Mouse (Mus musculus) neural tube, embryonic 11.5 days (tissue): ENCODE results near the gene Spats1. TPM values are rescaled to one million over a fixed set of nuclear protein-coding genes. Genes with fewer than 3 reads are reported as not detected.

Experiments
- ATAC-seq: fragments of 200-750 bp; cut with Nextera tagmentation; 2 replicates; pipeline ENCODE4 v1.8.0; 2017; ENCODE audit warnings: moderate number of reproducible peaks, mild to moderate bottlenecking, moderate TSS enrichment, moderate library complexity; ENCODE audit not compliant: insufficient read depth, low FRiP score, low TSS enrichment
- DNase-seq: peaks from one replicate; pipeline ENCODE4 v3.0.0-alpha.2; 2015; ENCODE audit warnings: low spot score
- H3K27ac ChIP-seq: fragments of 300-500 bp; sonication (generic); 2 replicates; pipeline ENCODE4 v1.5.1; 2014; ENCODE audit warnings: low read depth, mild to moderate bottlenecking, low read length
- H3K27me3 ChIP-seq: fragments of 300-500 bp; sonication (generic); 2 replicates; pipeline ENCODE4 v1.6.1; 2014; ENCODE audit warnings: mild to moderate bottlenecking, low read length, mixed read lengths; ENCODE audit not compliant: control insufficient read depth, insufficient read depth
- H3K36me3 ChIP-seq: fragments of 300-500 bp; sonication (generic); 2 replicates; pipeline ENCODE4 v1.6.1; 2014; ENCODE audit warnings: mild to moderate bottlenecking, low read length, moderate library complexity, mixed read lengths; ENCODE audit not compliant: control insufficient read depth, insufficient read depth
- H3K4me1 ChIP-seq: fragments of 300-500 bp; sonication (generic); 2 replicates; pipeline ENCODE4 v1.6.1; 2014; ENCODE audit warnings: low read length, mixed read lengths; ENCODE audit not compliant: control insufficient read depth, insufficient read depth
- H3K4me2 ChIP-seq: fragments of 300-500 bp; sonication (generic); 2 replicates; pipeline ENCODE4 v1.6.1; 2014; ENCODE audit warnings: low read depth, mild to moderate bottlenecking, moderate library complexity
- H3K4me3 ChIP-seq: fragments of 300-500 bp; sonication (generic); 2 replicates; pipeline ENCODE4 v1.5.1; 2014; ENCODE audit warnings: low read depth, low read length
- H3K9ac ChIP-seq: fragments of 300-500 bp; sonication (generic); 2 replicates; pipeline ENCODE4 v1.6.1; 2014; ENCODE audit warnings: mild to moderate bottlenecking, low read length
- H3K9me3 ChIP-seq: fragments of 300-500 bp; sonication (generic); 2 replicates; pipeline ENCODE4 v1.6.1; 2016; ENCODE audit warnings: low read length; ENCODE audit not compliant: control insufficient read depth
- WGBS: fragments of 180-500 bp; shearing (Covaris S2); extraction: QIAGEN DNeasy Blood & Tissue Kit; methylation state at CpG from one replicate; pipeline ENCODE4 v1.1.7; 2014; 5-methylcytosine and 5-hydroxymethylcytosine counted together
- polyA plus RNA-seq: library from polyadenylated mRNA; unstranded; fragments of >200 nt; fragmentation: Nextera tagmentation; extraction: Ambion mirVana; gene quantifications from 2 replicates; pipeline ENCODE4 v1.2.1, GENCODE M21; 2014

Gene Spats1
- polyA plus RNA-seq, 1 experiment from 2014 or later = 0.48 TPM

GRCm38 (mm10) chr17:45515806-45516205 lies 40.6 kb upstream of the Spats1 start:
- no peak for DNase-seq
- Histone ChIP-seq H3K36me3 (no peaks in the 10 kb centered on the region), H3K9ac (no peak overlapping the region), H3K9me3 (no peaks in the 10 kb centered on the region), H3K27me3 (no peaks in the 10 kb centered on the region), H3K4me1 (no peaks in the 10 kb centered on the region), H3K4me2 (no peak overlapping the region), H3K27ac (no peak overlapping the region), H3K4me3 (no peak overlapping the region)
- WGBS = 85% methylated on average over 10 of the region's 10 CpGs
- no peak for ATAC-seq

- Histone ChIP-seq H3K9ac (no peak overlapping the region), H3K9me3 (no peaks in the 10 kb centered on the region), H3K27me3 (no peaks in the 10 kb centered on the region), H3K36me3 (no peaks in the 10 kb centered on the region), H3K27ac (no peak overlapping the region), H3K4me3 (no peak overlapping the region), H3K4me2 (no peak overlapping the region), H3K4me1 (no peaks in the 10 kb centered on the region)
- ATAC-seq (no peak), DNase-seq (no peak)
- 61% methylated on average over 14 of the region's 15 CpGs for WGBS
Measured at GRCm38 (mm10) chr17:45515204-45515726, 40.0 kb upstream of the Spats1 start.

- no peak for ATAC-seq
- no peaks in the 10 kb centered on the region for H3K27me3 ChIP-seq
- no peak overlapping the region for H3K4me3 ChIP-seq
- no peaks in the 10 kb centered on the region for H3K36me3 ChIP-seq
- no peak for DNase-seq
- 93% methylated on average over 4 of the region's 4 CpGs for WGBS
- no peaks in the 10 kb centered on the region for H3K9me3 ChIP-seq
- H3K4me2 ChIP-seq = no peak overlapping the region
- no peak overlapping the region for H3K27ac ChIP-seq
- H3K9ac ChIP-seq = no peak overlapping the region
- peaks cover 4% of the 10 kb centered on the region; the same call in 1 of the 2 replicates for H3K4me1 ChIP-seq
Measured at GRCm38 (mm10) chr17:45511757-45512156, 36.5 kb upstream of the Spats1 start.

- Histone ChIP-seq H3K4me1 (peaks cover 7% of the 10 kb centered on the region; the same call in 1 of the 2 replicates), H3K27ac (no peak overlapping the region), H3K4me2 (no peak overlapping the region), H3K9me3 (no peaks in the 10 kb centered on the region), H3K9ac (no peak overlapping the region), H3K27me3 (no peaks in the 10 kb centered on the region), H3K36me3 (no peaks in the 10 kb centered on the region), H3K4me3 (no peak overlapping the region)
- no peak for DNase-seq
- ATAC-seq = no peak
- 97% methylated on average over 4 of the region's 4 CpGs for WGBS
Measured at GRCm38 (mm10) chr17:45510871-45511270, 35.7 kb upstream of the Spats1 start.

GRCm38 (mm10) chr17:45506700-45507189 lies 31.5 kb upstream of the Spats1 start, which contains the start of gene Aars2:
TSS of gene Aars2 (plus strand) at chr17:45506841.
- ATAC-seq = peak; percentile 91
- H3K9ac ChIP-seq = peak within 1 kb of the TSS; percentile 78
- under 1% methylated on average over 42 of the region's 42 CpGs for WGBS
- no peaks in the 10 kb centered on the region for H3K36me3 ChIP-seq
- no peaks in the 10 kb centered on the region for H3K9me3 ChIP-seq
- peak within 1 kb of the TSS; percentile 78 for H3K4me3 ChIP-seq
- peak within 1 kb of the TSS; percentile 25 for H3K4me2 ChIP-seq
- peak within 1 kb of the TSS; percentile 70; the same call in 1 of the 2 replicates for H3K27ac ChIP-seq
- DNase-seq = peak; percentile 96
- H3K27me3 ChIP-seq = no peaks in the 10 kb centered on the region
- peaks cover 7% of the 10 kb centered on the region; the same call in 1 of the 2 replicates for H3K4me1 ChIP-seq

GRCm38 (mm10) chr17:45505941-45506465 lies 30.8 kb upstream of the Spats1 start:
- WGBS = 66% methylated on average over 6 of the region's 6 CpGs
- H3K9ac ChIP-seq = no peak overlapping the region
- no peaks in the 10 kb centered on the region for H3K27me3 ChIP-seq
- ATAC-seq (no peak), DNase-seq (no peak)
- peaks cover 7% of the 10 kb centered on the region; the same call in 1 of the 2 replicates for H3K4me1 ChIP-seq
- no peaks in the 10 kb centered on the region for H3K36me3 ChIP-seq
- H3K9me3 ChIP-seq = no peaks in the 10 kb centered on the region
- no peak overlapping the region for H3K4me3 ChIP-seq
- no peak overlapping the region for H3K4me2 ChIP-seq
- no peak overlapping the region for H3K27ac ChIP-seq

GRCm38 (mm10) chr17:45503301-45503973 lies 28.2 kb upstream of the Spats1 start:
- Histone ChIP-seq H3K4me2 (no peak overlapping the region), H3K27me3 (no peaks in the 10 kb centered on the region), H3K36me3 (no peaks in the 10 kb centered on the region), H3K27ac (no peak overlapping the region), H3K4me1 (peaks cover 7% of the 10 kb centered on the region; the same call in 1 of the 2 replicates), H3K9ac (no peak overlapping the region), H3K4me3 (no peak overlapping the region), H3K9me3 (no peaks in the 10 kb centered on the region)
- ATAC-seq = no peak
- no peak for DNase-seq
- 68% methylated on average over 5 of the region's 5 CpGs for WGBS

- Histone ChIP-seq H3K36me3 (no peaks in the 10 kb centered on the region), H3K4me3 (no peak overlapping the region), H3K27ac (no peak overlapping the region), H3K4me2 (no peak overlapping the region), H3K9me3 (no peaks in the 10 kb centered on the region), H3K4me1 (peaks cover 5% of the 10 kb centered on the region; the same call in 1 of the 2 replicates), H3K9ac (no peak overlapping the region), H3K27me3 (no peaks in the 10 kb centered on the region)
- WGBS = 61% methylated on average over 4 of the region's 4 CpGs
- no peak for ATAC-seq
- no peak for DNase-seq
Measured at GRCm38 (mm10) chr17:45502324-45502723, 27.1 kb upstream of the Spats1 start.
